Mouse (Mus musculus) adrenal gland, adult 8-10 months (tissue): ENCODE measurements around the gene Nhlrc1. TPM values are rescaled to one million over a fixed set of nuclear protein-coding genes. Genes with fewer than 3 reads are reported as not detected.

Experiments
- DNase-seq: peaks from one replicate; pipeline ENCODE4 v3.0.0; 2022
- total RNA-seq, 4 experiments: library from RNA; stranded (reverse); gene quantifications; 2 replicates each; pipeline ENCODE4 v1.2.4; 2022

Gene Nhlrc1
- 1 to 10 TPM; 6.2 to 9.8 (median 8.7) TPM for total RNA-seq

GRCm38 (mm10) chr13:47014334-47015194 is at the start of gene Nhlrc1:
Nhlrc1 (minus strand) TSS chr13:47014850.
- peak; percentile 73 for DNase-seq

- DNase-seq = no peak
Measured at GRCm38 (mm10) chr13:47063985-47064760, 49.5 kb upstream of the Nhlrc1 start.

- DNase-seq = no peak
Measured at GRCm38 (mm10) chr13:47062756-47063155, 48.1 kb upstream of the Nhlrc1 start.

GRCm38 (mm10) chr13:47056781-47057180 is 42.1 kb upstream of the Nhlrc1 start:
- no peak for DNase-seq

GRCm38 (mm10) chr13:47056126-47056525 is 41.5 kb upstream of the Nhlrc1 start:
- no peak for DNase-seq

GRCm38 (mm10) chr13:47053971-47054370 is 39.3 kb upstream of the Nhlrc1 start:
- no peak for DNase-seq

GRCm38 (mm10) chr13:47050009-47050408 is 35.4 kb upstream of the Nhlrc1 start:
- DNase-seq = no peak

- no peak for DNase-seq
Measured at GRCm38 (mm10) chr13:47047996-47048395, 33.3 kb upstream of the Nhlrc1 start.

GRCm38 (mm10) chr13:47044617-47044947 is 29.9 kb upstream of the Nhlrc1 start, which contains the start of gene Tpmt:
Tpmt (minus strand) TSS chr13:47044737.
- peak; percentile 3 for DNase-seq

- DNase-seq = peak; percentile 20
Measured at GRCm38 (mm10) chr13:47043833-47044616, 29.4 kb upstream of the Nhlrc1 start.

- DNase-seq = peak; percentile 99
Measured at GRCm38 (mm10) chr13:47043030-47043680, 28.5 kb upstream of the Nhlrc1 start, which contains the start of gene Kdm1b. Kdm1b (plus strand) TSS chr13:47043499.

- DNase-seq = no peak
Measured at GRCm38 (mm10) chr13:47042024-47042633, 27.5 kb upstream of the Nhlrc1 start.

- no peak for DNase-seq
Measured at GRCm38 (mm10) chr13:47040061-47040460, 25.4 kb upstream of the Nhlrc1 start.

- no peak for DNase-seq
Measured at GRCm38 (mm10) chr13:47037946-47038345, 23.3 kb upstream of the Nhlrc1 start.

- DNase-seq = no peak
Measured at GRCm38 (mm10) chr13:47033602-47034001, 19.0 kb upstream of the Nhlrc1 start.

GRCm38 (mm10) chr13:47030376-47031107 is 15.9 kb upstream of the Nhlrc1 start:
- DNase-seq = no peak

GRCm38 (mm10) chr13:47020798-47021197 is 6.1 kb upstream of the Nhlrc1 start:
- no peak for DNase-seq

- DNase-seq = no peak
Measured at GRCm38 (mm10) chr13:47019774-47020173, 5.1 kb upstream of the Nhlrc1 start.

- DNase-seq = peak; percentile 33
Measured at GRCm38 (mm10) chr13:47017259-47017658, 2.6 kb upstream of the Nhlrc1 start.

GRCm38 (mm10) chr13:47015195-47015501 is 498 bp upstream of the Nhlrc1 start:
- DNase-seq = no peak

- no peak for DNase-seq
Measured at GRCm38 (mm10) chr13:47013740-47014139, 910 bp downstream of the Nhlrc1 start.
